Mouse (Mus musculus) adrenal gland, postnatal 4 days (tissue): Measurements from ENCODE around the gene Spred3. TPM values are rescaled to one million over a fixed set of nuclear protein-coding genes. Genes with fewer than 3 reads are reported as not detected.
A peak's percentile ranks its signal among the peaks of the same experiment; 100 is the strongest.
"Not testable (repeated sequence)": the region's sequence is repeated elsewhere in the genome, so short reads cannot be mapped to it uniquely, and the experiment has no call there.

ENCODE experiments used
- DNase-seq, 2 experiments: peaks; one replicate each; pipeline ENCODE4 v3.0.0; 2021 to 2022; ENCODE audit warnings: low spot score in 2 of 2, mixed read lengths in 2 of 2
- total RNA-seq, 2 experiments: library from RNA; stranded (reverse); gene quantifications; 2 replicates each; pipeline ENCODE4 v1.2.3; 2021

The Spred3 gene
- total RNA-seq, 2 experiments from 2014 or later, result 14.5 to 15.8 TPM

DNA sequence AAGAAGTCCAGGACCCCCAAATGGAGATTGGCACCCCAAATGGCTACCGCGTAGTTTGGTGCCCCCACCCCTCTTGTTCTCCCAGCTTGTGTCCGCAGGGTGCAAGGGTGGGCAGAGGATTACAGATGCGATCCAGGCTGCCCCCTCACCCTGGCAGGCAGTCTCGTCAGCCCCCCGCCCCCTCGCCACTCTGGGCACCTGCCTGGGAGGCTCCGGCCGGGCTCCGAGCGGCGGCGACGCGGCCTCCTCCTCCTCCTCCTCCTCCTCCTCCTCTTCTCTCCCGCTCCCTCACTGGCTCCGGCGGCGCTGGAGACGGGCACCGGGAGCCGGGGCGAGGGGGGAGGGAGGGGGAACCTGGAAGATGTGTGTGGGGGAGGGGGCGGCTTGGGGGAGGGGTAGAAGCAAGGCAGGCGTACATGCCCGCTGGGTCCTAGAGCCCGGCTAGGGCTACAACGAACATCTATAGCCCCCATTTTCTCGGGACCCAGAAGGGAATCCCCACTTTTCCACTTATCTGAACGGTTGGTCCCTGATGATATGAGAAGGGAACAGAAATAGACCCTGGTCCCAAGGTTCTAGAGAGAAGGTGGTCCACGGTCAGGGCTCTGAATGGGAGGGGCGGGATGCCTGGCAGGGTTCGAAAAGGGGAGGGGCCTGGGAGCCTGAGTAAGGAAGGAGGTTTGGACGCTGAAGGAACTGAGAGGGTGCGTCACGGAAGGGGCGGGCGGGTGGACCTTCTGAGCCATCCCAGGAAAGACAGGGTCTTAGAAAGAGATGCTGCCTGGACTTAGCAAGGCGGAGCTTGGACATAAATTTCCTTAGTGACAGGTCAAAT is 763 bp downstream of the Spred3 start:
- DNase-seq, result peak; percentile 53

DNA sequence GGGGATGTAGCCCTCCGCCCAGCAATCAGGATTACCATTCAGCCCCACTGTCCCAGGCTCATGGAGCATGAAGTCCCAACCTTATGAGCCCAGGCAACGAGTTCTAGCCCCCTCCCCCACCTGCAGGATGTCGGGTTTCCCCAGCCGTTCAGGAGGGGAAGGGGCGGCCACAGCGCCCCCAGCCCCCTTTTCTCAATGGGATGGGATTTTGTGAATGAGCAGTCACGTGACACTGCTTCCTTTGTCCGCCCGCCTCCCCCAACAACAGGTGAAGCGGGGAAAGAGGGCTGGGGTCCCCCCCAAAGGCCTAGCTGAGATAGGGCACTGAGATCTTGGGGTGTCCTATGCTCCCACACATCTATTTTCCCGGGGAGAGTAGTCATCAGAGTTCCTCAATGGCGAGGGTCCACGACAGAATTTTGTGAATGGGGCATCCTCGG is 1.4 kb downstream of the Spred3 start:
- DNase-seq, result no peak

DNA sequence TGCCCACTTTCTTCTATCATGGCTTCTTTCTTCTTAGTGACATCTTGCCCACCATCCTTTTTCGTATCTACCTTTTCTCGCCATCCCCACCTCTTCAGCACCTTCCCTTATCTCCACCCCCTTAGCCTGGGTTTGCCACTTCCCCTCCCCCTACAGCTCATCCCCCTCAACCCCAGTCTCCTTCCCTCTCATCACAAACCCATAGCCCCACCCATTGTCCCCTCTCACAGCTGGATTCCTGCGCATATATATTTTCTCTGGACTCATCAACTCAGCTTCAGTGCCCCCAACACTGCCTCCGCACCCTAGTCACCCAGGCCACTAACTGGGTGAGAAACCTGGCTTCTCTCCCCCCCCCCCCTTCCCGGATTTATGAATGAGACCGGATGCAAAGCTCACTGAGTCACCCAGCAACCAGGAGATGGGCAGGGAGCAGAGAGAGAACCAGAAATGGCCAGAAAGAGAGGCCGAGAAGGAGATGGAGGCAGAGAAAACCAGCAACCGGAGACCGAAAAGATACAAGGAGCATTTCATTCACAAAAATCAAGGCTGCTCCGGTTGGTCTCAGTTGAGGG is 2.0 kb downstream of the Spred3 start:
- no peak for DNase-seq

DNA sequence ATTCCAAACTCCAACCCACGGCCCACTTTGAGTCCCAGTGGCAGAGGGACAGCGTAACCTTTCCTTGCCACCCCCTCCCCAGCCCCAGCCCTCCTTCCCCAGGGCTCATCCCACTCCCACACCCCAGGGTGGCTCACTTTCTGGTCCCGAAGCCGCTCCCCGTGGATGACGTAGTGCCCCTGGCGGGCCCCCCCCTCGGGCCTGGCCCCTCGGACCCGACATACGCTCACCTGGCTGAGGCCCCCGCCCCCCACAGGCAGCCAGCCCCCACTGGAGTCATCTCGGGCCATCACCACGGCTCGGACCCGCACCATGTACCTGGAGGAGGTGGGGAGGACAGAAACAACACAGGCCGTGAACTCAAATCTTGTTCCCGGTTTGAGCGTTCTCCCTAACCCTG is 2.6 kb downstream of the Spred3 start:
- DNase-seq, result no peak

DNA sequence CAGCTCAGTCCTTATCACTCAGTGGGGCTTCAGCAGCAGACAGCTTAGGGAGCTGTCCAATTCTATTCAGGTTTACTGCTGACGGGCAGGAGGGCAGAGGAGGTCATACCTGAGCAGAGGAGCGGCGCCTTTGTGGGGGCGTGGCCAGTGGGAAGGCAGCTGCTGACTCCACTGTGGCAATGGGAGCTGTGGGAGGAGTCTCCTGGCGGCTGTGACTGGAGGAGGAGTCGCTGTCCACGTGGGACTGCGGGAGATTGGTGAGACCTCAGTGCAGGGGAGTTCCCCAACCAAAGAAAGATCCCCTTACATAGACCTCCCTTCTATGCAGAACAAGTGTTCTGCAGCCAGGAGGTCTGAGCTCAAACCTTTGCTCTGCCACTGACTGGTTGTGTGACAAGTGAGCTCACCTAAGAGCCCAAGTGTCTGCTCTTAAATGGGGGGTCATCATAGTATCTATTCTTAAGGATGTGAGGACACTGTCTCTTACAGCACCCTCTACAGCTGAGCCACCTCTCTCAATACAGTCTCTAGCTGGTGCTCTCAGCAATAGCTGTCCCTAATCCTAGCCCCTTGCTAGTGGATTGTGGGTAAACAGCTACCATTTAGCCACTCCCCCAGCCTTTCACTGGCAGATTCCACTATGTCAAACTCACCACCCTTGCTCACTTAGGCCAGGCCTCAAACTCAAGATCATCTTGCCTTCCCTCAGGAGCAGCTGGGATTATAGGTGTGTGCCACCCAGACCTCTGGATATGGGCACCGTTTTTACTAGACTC is 7.3 kb downstream of the Spred3 start:
- DNase-seq, result no peak

DNA sequence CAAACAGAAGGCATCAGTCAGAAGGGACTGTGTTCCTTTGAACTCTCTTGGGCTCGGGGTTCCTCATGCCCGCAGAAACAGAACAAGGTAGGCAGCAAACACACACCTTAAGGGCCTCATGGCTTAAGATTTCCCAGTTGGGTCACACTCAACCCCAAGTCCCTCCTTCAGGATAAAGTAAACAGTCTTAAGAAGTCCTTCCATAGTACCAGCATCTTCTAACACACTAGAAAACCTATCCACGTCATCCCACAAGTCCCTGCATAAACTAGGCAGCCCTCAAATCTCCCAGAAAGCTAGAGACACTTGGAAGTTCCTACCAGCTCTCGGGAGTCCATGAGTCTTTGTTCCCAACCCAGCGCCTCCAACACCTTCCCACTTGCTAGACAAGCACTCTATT is 7.9 kb downstream of the Spred3 start:
- no peak for DNase-seq

DNA sequence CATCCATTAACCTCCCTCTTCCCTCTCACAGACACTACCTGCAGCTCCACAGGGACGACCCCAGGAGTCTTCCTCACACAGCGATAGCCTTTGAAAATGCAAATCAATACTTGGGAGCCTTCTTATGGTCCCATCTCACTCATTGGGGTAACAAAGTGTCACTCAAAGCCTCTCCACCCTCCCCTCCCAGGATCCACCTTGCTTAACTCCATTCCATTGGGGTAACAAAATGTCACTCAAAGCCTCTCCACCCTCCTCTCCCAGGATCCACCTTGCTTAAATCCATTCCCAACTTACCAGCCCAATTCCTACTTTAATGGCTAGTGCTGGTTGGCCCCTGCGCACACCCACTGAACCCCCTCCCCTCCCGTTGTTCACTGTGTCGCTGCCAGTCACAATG is 11.9 kb downstream of the Spred3 start:
- DNase-seq, result no peak

DNA sequence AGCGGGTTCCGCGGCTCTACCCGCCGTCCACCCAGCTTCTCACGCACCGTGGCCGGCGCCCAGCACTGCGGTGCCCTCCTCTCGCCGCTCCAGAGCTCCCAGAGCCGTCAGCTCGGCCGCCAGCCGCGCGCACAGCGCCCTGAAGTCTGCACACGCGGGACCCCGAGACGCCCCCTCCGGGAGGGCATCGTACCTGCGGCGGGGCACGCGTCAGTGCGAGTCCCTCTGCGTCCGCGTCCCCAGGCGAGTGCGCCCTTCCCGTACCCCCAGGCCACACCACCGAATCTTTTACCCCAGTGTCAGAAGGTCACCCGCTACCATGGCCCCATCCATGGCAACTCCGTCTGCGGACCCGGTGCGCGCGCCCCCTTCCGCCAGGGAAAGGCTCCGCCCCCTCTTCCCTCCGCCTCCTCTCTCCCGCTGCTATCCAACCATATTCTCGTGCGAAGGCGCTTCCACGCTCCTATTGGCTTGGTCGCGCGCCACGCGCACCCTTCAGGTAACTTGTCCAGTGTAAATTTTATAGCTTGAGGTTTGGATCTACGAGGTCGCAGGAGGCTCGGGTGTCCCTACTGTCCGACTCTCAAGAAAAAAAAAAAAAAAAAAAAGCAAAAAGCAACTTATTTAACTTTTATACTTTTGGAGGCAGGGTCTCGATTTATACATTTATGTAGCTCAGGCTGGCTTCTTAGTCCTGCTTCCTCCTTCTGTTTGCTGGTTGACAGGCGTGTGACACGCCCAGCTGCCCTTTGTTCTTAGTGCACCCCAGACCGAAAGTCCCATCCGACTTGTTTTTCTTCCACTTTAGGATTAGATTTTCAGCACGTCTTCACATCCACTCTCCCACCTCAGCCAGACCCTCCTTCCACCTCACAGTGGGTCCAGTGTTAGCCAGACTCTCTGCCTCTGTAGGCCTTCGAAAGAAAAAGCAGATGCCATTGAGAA is 14.1 kb downstream of the Spred3 start, which contains the start of gene Fam98c:
TSS of gene Fam98c (minus strand) at position 397 of the 945 bp plus-strand sequence.
- DNase-seq, result peak; percentile 48 to 65

DNA sequence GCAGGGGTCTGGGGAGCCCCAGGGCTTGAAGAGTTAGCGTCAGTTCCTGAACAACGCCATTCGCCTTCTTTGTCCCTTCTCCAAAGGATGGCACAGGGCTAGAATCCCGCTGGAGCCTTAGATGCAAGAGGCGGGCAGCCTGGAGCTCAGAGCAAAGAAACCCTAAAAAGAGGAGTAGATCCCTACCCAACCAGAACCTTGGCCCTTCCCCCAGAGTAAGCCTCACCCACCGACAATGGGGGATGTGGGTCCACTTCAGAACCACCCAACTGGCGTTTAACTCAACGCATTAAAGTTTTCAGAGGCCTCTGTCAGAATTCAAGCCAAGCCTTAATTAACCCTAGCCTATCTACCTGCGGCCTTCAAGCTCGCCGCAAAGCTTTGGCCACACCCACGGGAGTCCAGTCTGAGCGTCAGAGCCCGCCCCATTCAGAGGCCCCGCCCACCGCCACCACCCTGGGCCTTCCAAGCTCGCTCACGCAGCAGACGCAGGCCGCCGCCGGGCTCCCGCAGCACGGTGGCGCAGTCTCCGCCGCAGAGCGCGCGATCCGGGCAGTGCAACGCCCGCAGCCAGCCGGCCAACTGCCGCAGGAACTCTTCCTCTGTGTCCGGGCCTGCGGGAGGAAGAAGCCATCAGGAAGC is 14.9 kb downstream of the Spred3 start:
- peak; percentile 70 to 75 for DNase-seq

DNA sequence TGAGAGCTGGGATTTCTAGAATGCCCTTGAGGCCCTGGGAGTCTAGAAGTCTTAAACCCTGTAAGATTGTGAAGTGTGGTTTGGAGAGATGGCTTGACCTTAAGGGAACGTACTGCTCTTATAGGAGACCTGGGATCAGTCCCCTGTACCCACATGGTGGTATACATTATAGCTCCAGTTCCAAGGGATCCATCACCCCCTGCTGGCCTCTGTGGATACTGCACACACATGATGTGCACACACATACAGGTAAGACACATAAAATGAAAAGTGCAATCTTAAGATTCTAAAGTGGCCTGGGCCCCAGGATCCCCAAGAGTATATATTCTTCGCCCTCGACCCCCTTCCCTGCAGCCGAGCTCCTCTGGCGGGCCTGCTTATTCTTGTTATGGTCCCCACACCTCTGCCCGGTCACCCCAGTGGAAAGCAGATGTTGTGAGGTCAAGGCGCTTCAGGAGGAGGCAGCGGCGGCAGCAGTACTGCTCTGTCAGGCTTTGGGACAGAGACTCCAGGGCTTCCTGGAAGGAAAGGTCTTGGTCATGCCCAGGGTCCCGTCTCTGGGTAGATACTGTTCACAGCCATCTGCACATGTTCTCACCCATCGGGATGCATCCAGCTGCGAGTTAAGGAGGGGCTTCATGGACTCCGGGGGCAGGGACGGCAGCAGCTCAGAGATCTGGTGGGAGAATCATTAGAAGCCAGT is 16.0 kb downstream of the Spred3 start:
- no peak for DNase-seq

DNA sequence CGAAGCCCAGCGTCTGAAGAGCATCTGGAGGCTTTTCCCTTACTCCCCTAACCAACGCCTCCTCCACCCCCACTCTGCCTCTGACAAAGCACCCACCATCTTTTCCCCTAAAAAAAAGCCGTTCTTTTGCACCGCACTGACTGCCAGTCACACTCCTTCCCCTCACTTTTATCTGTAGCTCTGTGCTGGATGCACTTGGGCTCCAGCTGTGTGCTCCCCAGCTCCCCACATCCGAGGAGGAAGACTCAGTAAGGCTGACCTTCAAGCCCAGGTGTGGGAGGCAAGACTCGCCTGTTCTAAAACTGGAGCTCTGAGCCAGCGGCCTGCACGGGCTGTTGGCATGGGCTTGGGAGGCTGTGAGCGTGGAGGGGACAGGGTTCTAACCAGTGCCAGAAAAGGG is 18.7 kb downstream of the Spred3 start:
- DNase-seq, result no peak

DNA sequence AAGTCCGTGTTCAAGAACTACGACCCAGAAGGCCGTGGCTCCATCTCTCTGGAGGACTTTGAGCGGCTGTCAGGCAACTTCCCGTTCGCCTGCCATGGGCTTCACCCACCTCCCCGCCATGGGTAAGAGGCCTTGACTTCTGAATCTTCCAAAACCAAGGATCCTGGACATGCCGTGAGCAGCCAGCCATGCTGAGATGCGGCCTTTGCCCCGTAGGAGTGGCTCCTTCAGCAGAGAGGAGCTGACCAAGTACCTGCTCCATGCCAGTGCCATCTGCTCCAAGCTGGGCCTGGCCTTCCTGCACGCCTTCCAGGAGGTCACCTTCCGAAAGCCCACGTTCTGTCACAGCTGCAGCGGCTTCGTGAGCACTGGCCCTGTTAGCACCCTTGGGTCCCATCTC is 21.4 kb downstream of the Spred3 start:
- no peak for DNase-seq

DNA sequence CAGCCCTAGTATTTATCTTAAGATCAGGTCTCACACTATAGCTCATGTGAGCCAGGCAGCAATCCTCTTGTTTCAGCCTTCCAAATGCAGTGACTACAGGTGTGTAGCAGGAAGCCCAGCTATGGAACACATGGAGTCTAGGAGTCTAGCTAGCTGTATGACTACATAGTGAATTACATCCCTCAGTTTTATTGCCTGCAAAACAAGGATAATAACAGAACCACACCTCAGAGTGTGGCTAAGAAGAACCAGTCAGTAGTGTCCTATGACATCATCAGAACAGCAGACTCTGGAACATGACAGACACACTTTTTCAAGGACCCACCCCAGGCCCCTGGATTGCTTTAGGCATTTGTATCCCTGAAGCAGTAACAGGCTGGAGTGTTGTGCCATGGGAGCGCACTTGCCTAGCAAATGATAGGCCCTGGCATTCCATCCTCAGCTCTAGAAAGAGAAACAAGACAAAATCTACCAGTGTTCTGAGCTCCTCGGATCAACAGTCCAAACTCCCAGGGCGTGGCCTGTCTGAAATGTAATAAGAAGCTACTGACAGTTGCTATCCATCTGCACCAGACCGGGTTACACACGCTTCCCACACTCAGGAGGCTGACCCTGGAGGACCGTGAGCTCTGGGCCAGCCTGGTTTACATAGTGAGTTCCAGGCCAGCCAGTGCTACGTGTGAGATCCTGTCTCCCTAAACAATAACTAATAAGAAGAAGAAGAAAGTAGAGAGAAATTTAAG is 23.4 kb downstream of the Spred3 start:
- DNase-seq, result no peak

DNA sequence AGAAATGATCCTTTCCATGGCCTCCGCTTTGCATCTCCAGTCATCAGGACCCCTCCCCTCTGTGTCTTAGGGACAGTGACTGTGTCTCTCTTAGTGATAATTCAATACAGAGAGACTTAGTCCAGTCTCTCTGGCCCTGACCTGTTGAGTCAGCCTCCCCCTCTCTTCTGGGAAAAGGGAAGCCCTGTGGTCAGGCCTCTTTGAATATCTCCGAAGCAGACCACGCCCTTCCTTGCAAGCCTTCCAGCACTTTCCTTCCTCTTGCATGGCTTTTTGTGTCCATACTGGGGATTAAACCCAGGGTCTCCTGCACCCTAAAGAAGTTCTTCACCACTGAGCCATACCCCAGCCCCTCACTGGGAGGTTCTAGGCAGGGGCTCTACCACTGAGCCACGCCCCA is 26.2 kb downstream of the Spred3 start:
- DNase-seq, result no peak

DNA sequence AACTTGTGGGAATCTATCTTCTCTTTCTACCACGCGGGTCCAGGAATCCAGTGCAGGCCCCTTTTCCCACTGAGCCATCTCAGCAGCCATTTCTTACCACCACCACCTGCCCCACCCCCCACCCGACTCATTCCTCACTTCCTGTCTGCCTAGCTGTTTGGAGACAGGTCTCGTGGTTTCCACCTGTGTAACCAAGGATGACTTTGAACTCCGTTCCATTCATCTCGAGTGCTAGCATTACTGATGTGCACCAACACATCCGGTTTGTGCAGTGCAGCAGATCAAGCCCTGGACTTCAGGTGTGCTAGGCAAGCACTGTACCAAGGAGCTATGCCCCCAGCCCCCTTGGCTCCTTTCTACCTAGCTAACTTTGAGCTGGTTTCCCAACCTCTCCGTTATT is 28.8 kb downstream of the Spred3 start:
- no peak for DNase-seq

DNA sequence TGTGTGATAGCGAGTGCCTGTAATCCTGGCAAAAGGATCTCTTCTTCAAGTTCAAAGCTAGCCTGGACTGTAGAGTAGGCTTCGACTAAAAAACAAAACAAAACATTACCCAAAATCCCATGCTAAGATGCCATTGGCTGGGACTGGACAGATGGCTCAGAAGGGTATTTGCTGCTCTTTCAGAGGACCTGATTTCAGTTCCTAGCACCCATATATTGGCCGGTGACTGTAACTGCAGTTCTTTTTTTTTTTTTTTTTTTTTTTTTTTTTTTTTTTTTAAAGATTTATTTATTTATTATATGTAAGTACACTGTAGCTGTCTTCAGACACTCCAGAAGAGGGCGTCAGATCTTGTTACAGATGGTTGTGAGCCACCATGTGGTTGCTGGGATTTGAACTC is 31.0 kb downstream of the Spred3 start:
- not testable (repeated sequence) for DNase-seq

DNA sequence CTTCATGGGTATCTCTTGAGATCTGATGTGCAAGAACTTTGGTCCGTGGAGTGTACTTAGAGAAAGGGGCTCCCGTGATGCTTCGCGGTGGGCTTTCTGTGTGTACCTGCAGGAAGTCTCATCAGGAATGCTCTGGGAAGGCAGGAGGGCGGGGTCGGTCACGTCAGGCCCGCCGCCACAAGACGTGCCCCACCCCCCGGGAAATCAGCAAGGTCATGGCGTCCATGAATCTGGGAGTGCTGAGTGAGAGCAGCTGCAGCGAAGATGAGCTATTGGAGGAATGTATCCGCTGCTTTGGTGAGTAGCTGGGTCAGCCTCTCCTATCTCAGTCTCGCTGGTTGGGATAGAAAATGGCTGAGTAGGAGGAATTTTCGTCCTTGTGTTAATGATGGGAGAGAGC is 32.8 kb downstream of the Spred3 start:
- no peak for DNase-seq

DNA sequence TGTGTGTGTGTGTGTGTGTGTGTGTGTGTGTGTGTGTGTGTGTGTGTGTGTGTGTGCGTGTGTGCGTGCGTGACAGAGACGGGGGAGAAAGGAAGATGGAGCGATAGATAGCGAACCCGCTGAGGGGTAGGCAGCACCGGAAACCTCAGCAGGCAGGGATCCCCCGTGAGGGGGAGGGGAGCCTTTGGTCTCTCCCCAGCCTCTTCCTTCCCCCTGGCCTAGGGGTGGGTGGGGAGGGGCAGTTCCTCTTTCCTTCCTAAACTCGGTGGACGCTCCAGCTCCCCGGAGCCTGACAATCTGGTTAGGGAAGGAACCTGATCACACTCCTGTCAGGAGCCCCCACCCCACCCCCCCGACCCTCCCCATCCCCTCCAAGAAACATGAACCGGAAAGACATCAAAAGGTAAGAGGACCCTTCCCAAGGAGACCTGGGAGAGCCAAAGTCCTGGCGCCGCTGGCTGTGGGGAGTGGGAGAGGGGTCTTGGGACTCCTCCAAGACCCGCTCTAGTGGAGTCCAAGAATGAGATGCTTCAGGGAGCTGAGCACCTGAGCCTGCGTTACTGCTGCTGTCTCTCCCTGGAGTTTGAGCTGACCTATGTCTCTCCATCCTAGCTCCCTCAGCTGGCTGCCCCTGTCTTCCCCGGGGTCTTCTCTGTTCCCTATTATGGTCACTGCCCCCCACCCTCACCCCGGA is 35.4 kb downstream of the Spred3 start, which contains the start of gene Rasgrp4:
TSS of gene Rasgrp4 (plus strand) at position 159 of the 694 bp plus-strand sequence.
- DNase-seq, result no peak
